Mouse (Mus musculus) CD8-positive naive resting alpha-beta T cell, adult 57 days (primary cell): ENCODE measurements around the gene 4921530L21Rik. TPM values are rescaled to one million over a fixed set of nuclear protein-coding genes. Genes with fewer than 3 reads are reported as not detected.

ENCODE experiments used
- total RNA-seq: library from RNA; stranded (reverse); gene quantifications from one replicate; pipeline ENCODE4 v1.2.4, GENCODE M21; 2023

The 4921530L21Rik gene
- not detected for total RNA-seq

DNA sequence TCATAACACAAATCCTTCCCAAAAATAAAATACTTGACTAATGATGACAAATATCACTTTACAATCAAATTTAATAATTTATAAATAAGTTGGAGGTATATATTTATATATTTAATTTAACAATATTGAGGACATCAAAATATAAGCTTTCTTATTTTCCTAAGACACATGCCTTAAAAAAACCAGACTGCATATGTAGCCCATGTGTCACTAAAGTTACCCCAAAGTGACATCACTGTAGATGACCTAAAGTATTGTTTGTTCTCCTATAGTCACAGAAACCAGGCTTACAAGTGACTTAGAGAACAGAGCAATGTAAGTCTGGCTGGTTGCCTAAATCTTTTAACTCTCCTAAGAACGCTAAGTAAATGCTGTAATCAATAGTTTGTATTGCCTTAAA, at the start of gene 4921530L21Rik:
4921530L21Rik (plus strand) TSS at position 301 of the 400 bp plus-strand sequence.

